ENCODE assay signal across 18 mouse cellular contexts in genomic region chr1:57941734-57942133, GRCm38 (mm10). TPM values are rescaled to one million over a fixed set of nuclear protein-coding genes. Genes with fewer than 3 reads are reported as not detected.
A peak's percentile ranks its signal among the peaks of the same experiment; 100 is the strongest.
DNase-seq lines count a peak whose midpoint lies in the region; ATAC-seq and TF ChIP-seq lines count a peak whose summit lies in the region.
"Had no signal": no experiment of that assay in that cellular context is flagged by ENCODE, and none has a peak within 500 bp of the region (broad histone marks: within the 10 kb centered on the region; RNA-seq: fewer than 3 reads in every experiment).

No protein-coding gene starts in this region.

- no peak overlapping the region for H3K27ac ChIP-seq in forebrain, embryonic 14.5 days (ENCODE audit: low read depth, low read length)
- H3K27ac ChIP-seq in forebrain, embryonic 10.5 days = no peak overlapping the region
- peak overlapping the region; percentile 33; the same call in 1 of the 2 replicates for H3K27ac ChIP-seq in midbrain, embryonic 10.5 days (replicated peaks)
- H3K27ac ChIP-seq in midbrain, postnatal 0 days (ENCODE audit: low read depth, low read length) = no peak overlapping the region
- no peak overlapping the region for H3K27ac ChIP-seq in embryonic facial prominence, embryonic 10.5 days (replicated peaks)
- H3K27ac ChIP-seq in midbrain, embryonic 15.5 days = peak overlapping the region; percentile 4; the same call in 1 of the 2 replicates
- H3K27ac ChIP-seq: embryonic facial prominence, embryonic 15.5 days had no signal

- no peak for TF ChIP-seq CTCF in midbrain, postnatal 0 days (IDR thresholded peaks at IDR 0.05)

- peak; percentile 18; the same call in 1 of the 2 replicates for ATAC-seq in forebrain, embryonic 14.5 days
- ATAC-seq in midbrain, postnatal 0 days (ENCODE audit: low FRiP score) = no peak
- peak; percentile 48; the same call in 1 of the 2 replicates for ATAC-seq in midbrain, embryonic 15.5 days (replicated peaks)
- ATAC-seq: activated CD4-positive, CD25-positive, alpha-beta regulatory T cell, adult 4 months; forebrain, embryonic 16.5 days; intestine, embryonic 16.5 days; Patski had no signal

- DNase-seq in forebrain, embryonic 14.5 days (ENCODE audit: low spot score) = no peak
- DNase-seq in forebrain, embryonic 10.5 days (ENCODE audit: extremely low spot score, low spot score) = no peak
- no peak for DNase-seq in midbrain, embryonic 10.5 days (ENCODE audit: low spot score)
- DNase-seq in midbrain, postnatal 0 days (ENCODE audit: low spot score) = no peak
- peak; percentile 9 for DNase-seq in embryonic facial prominence, embryonic 10.5 days (ENCODE audit: low spot score)
- DNase-seq in gastrocnemius, adult 8-10 months (ENCODE audit: low spot score in 2 of 2) = no peak
- DNase-seq: adrenal gland, postnatal 14 days; cerebellum, adult 8-10 months; gastrocnemius, postnatal 14 days had no signal

- no peak overlapping the region for H3K9ac ChIP-seq in forebrain, embryonic 14.5 days (ENCODE audit: low read length)
- no peak overlapping the region for H3K9ac ChIP-seq in midbrain, postnatal 0 days (replicated peaks; ENCODE audit: low read length, poor library complexity, severe bottlenecking)
- no peak overlapping the region for H3K9ac ChIP-seq in midbrain, embryonic 15.5 days
- H3K9ac ChIP-seq: embryonic facial prominence, embryonic 15.5 days; heart, embryonic 12.5 days had no signal

- 38% methylated on average over 11 of the region's 11 CpGs for WGBS in forebrain, embryonic 14.5 days
- WGBS in forebrain, embryonic 10.5 days = 45% methylated on average over 11 of the region's 11 CpGs
- WGBS in midbrain, embryonic 10.5 days = 49% methylated on average over 11 of the region's 11 CpGs
- WGBS in midbrain, postnatal 0 days = 48% methylated on average over 11 of the region's 11 CpGs
- 46% methylated on average over 11 of the region's 11 CpGs for WGBS in embryonic facial prominence, embryonic 10.5 days
- WGBS in midbrain, embryonic 15.5 days = 38% methylated on average over 11 of the region's 11 CpGs

- H3K4me1 ChIP-seq in forebrain, embryonic 14.5 days (ENCODE audit: control insufficient read depth, insufficient read depth, low read length) = peaks cover 17% of the 10 kb centered on the region
- peaks cover 27% of the 10 kb centered on the region for H3K4me1 ChIP-seq in forebrain, embryonic 10.5 days
- peaks cover 27% of the 10 kb centered on the region for H3K4me1 ChIP-seq in midbrain, embryonic 10.5 days
- no peaks in the 10 kb centered on the region for H3K4me1 ChIP-seq in midbrain, postnatal 0 days (ENCODE audit: insufficient read depth, low read length)
- H3K4me1 ChIP-seq in embryonic facial prominence, embryonic 10.5 days = peaks cover 29% of the 10 kb centered on the region
- peaks cover 15% of the 10 kb centered on the region for H3K4me1 ChIP-seq in midbrain, embryonic 15.5 days
- H3K4me1 ChIP-seq: embryonic facial prominence, embryonic 15.5 days; heart, embryonic 12.5 days had no signal

- H3K4me3 ChIP-seq in forebrain, embryonic 14.5 days (ENCODE audit: low read depth, low read length) = no peak overlapping the region
- no peak overlapping the region for H3K4me3 ChIP-seq in forebrain, embryonic 10.5 days
- no peak overlapping the region for H3K4me3 ChIP-seq in midbrain, embryonic 10.5 days
- no peak overlapping the region for H3K4me3 ChIP-seq in midbrain, postnatal 0 days (ENCODE audit: low read depth, low read length)
- H3K4me3 ChIP-seq in embryonic facial prominence, embryonic 10.5 days = no peak overlapping the region
- no peak overlapping the region for H3K4me3 ChIP-seq in midbrain, embryonic 15.5 days
- H3K4me3 ChIP-seq: embryonic facial prominence, embryonic 15.5 days; erythroblast, embryonic 14.5 days; heart, embryonic 12.5 days had no signal

- peaks cover 14% of the 10 kb centered on the region; the same call in 1 of the 2 replicates for H3K36me3 ChIP-seq in forebrain, embryonic 14.5 days (ENCODE audit: control insufficient read depth, insufficient read depth, low read length)
- 0 out of 2 replicates have a peak, but pooled peaks cover 5% of the 10 kb centered on the region for H3K36me3 ChIP-seq in forebrain, embryonic 10.5 days (replicated peaks)
- peaks cover 24% of the 10 kb centered on the region for H3K36me3 ChIP-seq in midbrain, embryonic 10.5 days
- peaks cover 14% of the 10 kb centered on the region for H3K36me3 ChIP-seq in midbrain, postnatal 0 days (ENCODE audit: insufficient read depth, low read length)
- peaks cover 8% of the 10 kb centered on the region for H3K36me3 ChIP-seq in embryonic facial prominence, embryonic 10.5 days (replicated peaks)
- peaks cover 11% of the 10 kb centered on the region; the same call in 1 of the 2 replicates for H3K36me3 ChIP-seq in midbrain, embryonic 15.5 days (replicated peaks)

- H3K27me3 ChIP-seq in forebrain, embryonic 14.5 days (replicated peaks; ENCODE audit: control insufficient read depth, insufficient read depth, low read length) = no peaks in the 10 kb centered on the region
- peaks cover 25% of the 10 kb centered on the region for H3K27me3 ChIP-seq in forebrain, embryonic 10.5 days (ENCODE audit: poor library complexity, severe bottlenecking)
- 0 out of 2 replicates have a peak, but pooled peaks cover 3% of the 10 kb centered on the region for H3K27me3 ChIP-seq in midbrain, embryonic 10.5 days (ENCODE audit: low read depth, poor library complexity, severe bottlenecking)
- no peaks in the 10 kb centered on the region for H3K27me3 ChIP-seq in midbrain, postnatal 0 days (ENCODE audit: insufficient read depth, low read length)
- 0 out of 2 replicates have a peak, but pooled peaks cover 4% of the 10 kb centered on the region for H3K27me3 ChIP-seq in embryonic facial prominence, embryonic 10.5 days (replicated peaks; ENCODE audit: low read depth, poor library complexity, severe bottlenecking)
- H3K27me3 ChIP-seq in midbrain, embryonic 15.5 days (replicated peaks) = no peaks in the 10 kb centered on the region
- H3K27me3 ChIP-seq: CH12.LX; embryonic facial prominence, embryonic 15.5 days; Patski had no signal

- H3K9me3 ChIP-seq in forebrain, embryonic 14.5 days (replicated peaks; ENCODE audit: control insufficient read depth, low read length) = no peaks in the 10 kb centered on the region
- H3K9me3 ChIP-seq in forebrain, embryonic 10.5 days = no peaks in the 10 kb centered on the region
- no peaks in the 10 kb centered on the region for H3K9me3 ChIP-seq in midbrain, embryonic 10.5 days (replicated peaks)
- no peaks in the 10 kb centered on the region for H3K9me3 ChIP-seq in midbrain, postnatal 0 days (ENCODE audit: low read length)
- no peaks in the 10 kb centered on the region for H3K9me3 ChIP-seq in embryonic facial prominence, embryonic 10.5 days
- no peaks in the 10 kb centered on the region for H3K9me3 ChIP-seq in midbrain, embryonic 15.5 days
- H3K9me3 ChIP-seq: embryonic facial prominence, embryonic 15.5 days; heart, embryonic 12.5 days had no signal

- no peak overlapping the region for H3K4me2 ChIP-seq in forebrain, embryonic 14.5 days (ENCODE audit: low read length)
- no peak overlapping the region for H3K4me2 ChIP-seq in midbrain, postnatal 0 days (ENCODE audit: low read depth, low read length, poor library complexity, severe bottlenecking)
- no peak overlapping the region for H3K4me2 ChIP-seq in midbrain, embryonic 15.5 days
- H3K4me2 ChIP-seq: embryonic facial prominence, embryonic 15.5 days; heart, embryonic 12.5 days had no signal

RNA-seq across cellular contexts. Expression of gene Sgo2a, which starts 54.0 kb away (rescaled TPM):
- polyA plus RNA-seq in forebrain, embryonic 14.5 days (2014; fragmentation: Nextera tagmentation; extraction: Ambion mirVana) = 11.0 and 12.2 TPM in 2 replicates
- 23.9 and 24.3 TPM in 2 replicates for polyA plus RNA-seq in forebrain, embryonic 10.5 days (2016; fragmentation: Nextera tagmentation; extraction: Ambion mirVana)
- polyA plus RNA-seq in midbrain, embryonic 10.5 days (2016; fragmentation: Nextera tagmentation; extraction: Ambion mirVana) = 21.9 and 22.9 TPM in 2 replicates
- total RNA-seq in midbrain, postnatal 0 days (2014; rRNA removed) = 1.4 and 3.1 TPM in 2 replicates
- polyA plus RNA-seq in midbrain, postnatal 0 days (2015; fragmentation: Nextera tagmentation; extraction: Ambion mirVana) = 1.1 and 1.4 TPM in 2 replicates
- polyA plus RNA-seq in embryonic facial prominence, embryonic 10.5 days (2016; fragmentation: Nextera tagmentation; extraction: Ambion mirVana) = 20.9 and 22.4 TPM in 2 replicates
- 2.7 and 2.8 TPM in 2 replicates for polyA plus RNA-seq in midbrain, embryonic 15.5 days (2015; fragmentation: Nextera tagmentation; extraction: Ambion mirVana)
- total RNA-seq in gastrocnemius, adult 8-10 months (2022) = under 1 TPM; 0.22 to 0.48 (median 0.30) TPM

Comparison
In these comparisons a context has a peak if more than half of its experiments do, and no peak if none do; other contexts are left out.
1. H3K27ac ChIP-seq: peak in midbrain, embryonic 10.5 days (single experiment) and midbrain, embryonic 15.5 days (single experiment); none in forebrain, embryonic 14.5 days (single experiment), forebrain, embryonic 10.5 days (single experiment), midbrain, postnatal 0 days (single experiment) and embryonic facial prominence, embryonic 10.5 days (single experiment).